Mouse (Mus musculus): Measurements from ENCODE around the gene Klhl26. TPM values are rescaled to one million over a fixed set of nuclear protein-coding genes. Genes with fewer than 3 reads are reported as not detected.
"Not testable (repeated sequence)": the region's sequence is repeated elsewhere in the genome, so short reads cannot be mapped to it uniquely, and the experiment has no call there.

The Klhl26 gene
- total RNA-seq (2015), result 4.7 and 5.1 TPM in 2 replicates
- 3.5 and 3.6 TPM in 2 replicates for total RNA-seq (2017)

DNA sequence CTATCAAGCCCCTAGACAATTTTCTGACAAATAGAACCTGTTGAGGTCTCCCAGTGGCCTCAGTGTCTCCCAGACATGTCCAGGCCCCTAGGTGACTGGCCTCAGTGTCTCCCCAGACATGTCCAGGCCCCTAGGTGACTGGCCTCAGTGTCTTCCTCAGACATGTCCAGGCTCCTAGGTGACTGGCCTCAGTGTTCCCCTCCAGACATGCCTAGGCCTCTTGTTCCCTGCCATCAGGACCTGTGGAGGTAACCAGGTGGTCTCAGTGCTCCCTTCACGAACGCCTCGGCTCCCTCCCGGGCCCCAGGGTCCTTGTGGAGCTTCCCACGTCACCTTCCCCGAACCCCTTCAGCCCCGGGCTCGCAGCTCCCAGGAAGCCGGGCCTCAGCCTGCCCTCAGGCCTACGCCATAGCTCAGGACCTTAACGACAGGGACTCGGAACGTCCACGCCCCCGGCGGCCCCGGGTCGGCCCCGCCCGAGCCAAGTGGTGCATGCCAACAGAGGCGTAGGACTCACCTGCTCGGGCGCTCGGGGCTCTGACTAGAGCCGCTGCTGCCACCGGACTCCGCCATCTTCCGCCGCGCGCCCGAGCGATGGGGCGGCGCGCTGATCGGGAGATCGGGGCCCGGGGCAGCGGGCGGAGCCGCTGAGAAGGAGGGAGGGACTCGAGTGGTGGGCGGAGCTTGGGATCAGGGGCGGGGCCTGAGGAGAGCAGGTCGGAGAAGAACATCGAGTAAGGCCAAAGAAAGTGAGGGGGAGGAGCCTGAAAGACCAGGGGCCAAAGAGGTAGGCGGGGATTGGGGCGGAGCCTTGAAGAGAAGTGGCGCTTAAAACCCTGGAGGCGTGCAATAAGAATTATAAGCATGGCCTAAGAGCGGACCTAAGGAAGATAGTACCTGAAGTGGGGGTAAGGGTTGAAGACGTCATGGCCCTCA, at the start of gene Klhl26:
TSS of gene Klhl26 (minus strand) at position 636 of the 936 bp plus-strand sequence.
- ATAC-seq (replicated peaks; ENCODE audit: poor library complexity), result peak; percentile 93

DNA sequence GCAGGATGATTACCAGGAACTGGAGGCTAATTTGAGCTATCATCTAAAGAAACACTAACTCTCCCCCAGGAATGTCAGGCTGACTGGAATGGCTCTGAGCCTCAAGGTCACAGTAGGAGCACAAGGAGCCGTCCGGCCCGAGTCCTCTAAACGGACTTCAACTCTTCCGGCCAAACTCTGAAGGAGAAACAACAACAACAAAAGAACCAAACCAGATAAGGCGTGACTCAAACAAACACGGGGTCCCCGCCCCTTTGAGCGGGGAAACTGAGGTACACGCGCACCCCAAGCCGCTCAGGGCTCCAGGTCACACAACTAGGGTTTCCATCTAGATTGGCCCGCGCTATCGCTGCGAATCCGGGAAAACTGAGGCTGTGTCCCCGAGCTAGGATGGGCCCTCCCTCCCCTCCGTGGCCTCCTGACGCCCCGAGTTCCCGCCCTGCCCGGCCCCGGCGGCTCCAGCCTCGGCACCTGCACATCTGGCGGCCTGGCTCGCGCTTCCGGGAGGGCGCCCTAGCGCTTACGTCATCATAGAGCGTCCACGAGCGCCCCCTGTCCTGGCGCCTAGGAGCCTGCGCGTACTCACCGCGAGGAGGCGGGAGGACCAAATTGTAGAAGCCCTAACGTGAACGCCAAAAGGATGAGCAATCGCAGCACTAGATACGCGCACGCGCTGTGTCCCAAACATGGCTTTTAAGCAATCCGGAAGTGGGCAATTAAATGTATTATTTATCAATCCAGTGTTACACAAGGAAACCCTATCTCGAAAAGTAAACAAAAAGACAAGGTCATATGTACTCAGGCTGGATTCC, 46.0 kb upstream of the Klhl26 start:
- ATAC-seq (replicated peaks; ENCODE audit: poor library complexity), result peak; percentile 90

DNA sequence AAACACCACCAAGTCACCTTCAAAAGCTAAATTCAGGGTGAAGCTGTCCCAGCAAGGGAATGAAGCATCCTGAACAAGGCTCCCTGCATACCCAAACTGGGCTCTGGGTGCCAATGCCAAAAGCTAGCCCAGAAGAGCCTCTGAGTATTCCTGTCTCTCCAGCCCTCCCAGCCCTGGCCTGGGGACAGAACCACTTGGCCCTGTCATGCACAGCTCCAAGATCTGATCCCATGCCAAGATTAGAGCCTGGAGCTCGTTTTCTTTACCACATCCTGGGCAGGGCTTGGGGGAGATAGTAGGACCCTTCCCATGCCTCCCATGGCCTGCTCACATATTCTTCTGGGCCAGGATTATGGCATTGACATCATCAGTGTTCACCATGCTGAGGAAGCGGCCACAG, 42.8 kb upstream of the Klhl26 start:
- no peak for ATAC-seq (replicated peaks; ENCODE audit: poor library complexity)

DNA sequence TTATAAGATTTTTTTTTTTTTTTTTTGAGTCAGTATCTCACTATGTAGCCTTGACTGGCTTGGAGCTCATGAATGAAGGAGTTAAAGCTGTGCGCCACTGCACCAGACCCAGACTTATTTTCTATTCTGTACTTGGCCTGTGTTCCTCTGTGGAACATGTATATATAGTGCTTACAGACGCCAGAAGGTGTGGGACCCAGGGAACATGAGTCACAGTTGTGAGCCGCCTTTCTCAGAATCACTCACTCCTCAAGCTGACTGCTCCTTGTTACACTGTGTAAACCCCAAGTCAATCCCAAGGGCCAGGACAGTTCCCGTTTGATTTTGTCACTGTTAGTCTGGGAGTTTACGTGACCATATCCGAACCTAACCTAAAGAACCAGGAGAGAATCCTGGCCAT, 42.3 kb upstream of the Klhl26 start:
- ATAC-seq (replicated peaks; ENCODE audit: poor library complexity), result no peak

DNA sequence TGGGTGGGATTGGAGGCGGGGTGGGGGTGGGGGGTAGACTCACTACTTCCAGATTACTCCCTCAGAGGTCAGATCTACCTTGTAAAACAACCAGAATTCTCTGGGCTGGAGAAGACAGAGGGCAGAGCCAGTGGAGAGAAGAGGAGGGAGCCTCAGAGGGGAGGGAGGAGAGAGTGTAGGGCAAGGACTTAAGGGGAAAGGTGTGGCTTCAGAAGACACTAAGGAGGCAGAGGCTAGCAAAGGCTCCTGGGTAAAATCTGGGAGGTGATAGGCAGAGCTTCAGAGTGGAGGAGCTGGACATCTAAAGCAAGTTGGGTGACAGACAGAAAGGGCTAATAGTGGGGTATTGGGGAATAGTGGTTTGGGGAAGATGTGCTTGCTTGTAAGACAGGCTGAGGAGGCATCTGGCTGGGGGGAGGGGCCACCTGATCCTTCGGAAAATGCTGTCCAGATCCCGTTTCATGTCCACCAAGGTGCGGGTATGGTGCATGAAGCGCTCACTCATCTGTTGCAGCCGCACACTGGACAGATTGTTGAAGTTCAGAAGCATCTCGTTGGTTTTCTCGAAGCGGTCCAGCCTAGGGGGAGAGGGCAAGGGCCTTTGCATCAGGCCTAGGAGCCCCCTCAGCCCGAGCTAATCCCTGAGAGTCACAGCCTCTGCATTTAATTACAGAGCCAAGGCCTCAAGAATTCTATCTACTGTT, 41.3 kb upstream of the Klhl26 start:
- ATAC-seq (replicated peaks; ENCODE audit: poor library complexity), result 0 out of 2 replicates have a peak, but pooled peaks have one; percentile 27

DNA sequence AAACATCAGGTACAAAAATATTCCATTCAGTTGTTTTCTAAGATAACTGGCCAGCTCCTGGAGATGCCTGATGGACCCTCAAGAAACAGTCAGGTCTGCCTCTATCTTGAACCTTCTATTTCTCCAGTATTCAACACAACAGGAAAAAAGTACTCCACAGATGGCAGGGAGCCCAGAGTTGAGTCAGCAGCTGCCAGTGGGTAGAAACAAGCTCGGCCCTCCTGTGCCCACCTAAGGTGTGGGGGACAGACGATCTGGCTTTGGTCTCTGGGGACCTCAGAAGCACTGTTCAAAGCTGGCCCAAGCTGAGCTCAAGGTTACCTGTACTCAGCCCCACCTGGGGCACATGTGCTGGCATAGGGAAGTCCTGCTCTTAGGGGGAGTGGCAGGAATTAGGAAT, 36.7 kb upstream of the Klhl26 start:
- ATAC-seq (replicated peaks; ENCODE audit: poor library complexity), result no peak

DNA sequence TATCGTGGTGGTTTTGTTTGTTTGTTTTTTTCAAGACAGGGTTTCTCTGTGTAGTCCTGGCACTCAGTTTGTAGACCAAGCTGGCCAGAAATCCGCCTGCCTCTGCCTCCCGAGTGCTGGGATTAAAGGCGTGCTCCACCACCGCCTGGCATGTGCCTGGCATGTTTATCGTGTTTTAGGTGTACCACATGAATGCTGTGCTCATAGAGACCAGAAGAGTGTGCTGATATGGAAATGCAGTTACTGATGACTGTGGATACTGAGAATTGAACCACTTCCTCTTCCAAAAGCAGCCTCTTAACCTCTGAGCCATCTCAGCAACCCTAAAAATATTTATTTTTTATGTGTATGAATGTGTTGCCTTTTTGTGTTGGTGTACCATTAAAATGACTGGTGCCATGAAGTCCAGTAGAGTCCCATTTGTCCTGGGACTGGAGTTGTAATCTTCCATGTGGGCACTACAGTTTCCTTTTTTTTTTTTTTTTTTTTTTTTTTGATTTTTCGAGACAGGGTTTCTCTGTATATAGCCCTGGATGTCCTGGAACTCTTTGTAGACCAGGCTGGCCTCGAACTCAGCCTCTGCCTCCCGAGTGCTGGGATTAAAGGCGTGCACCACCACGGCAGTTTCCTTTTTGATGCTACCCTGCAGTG, 35.6 kb upstream of the Klhl26 start:
- ATAC-seq (replicated peaks; ENCODE audit: poor library complexity), result peak; percentile 62

DNA sequence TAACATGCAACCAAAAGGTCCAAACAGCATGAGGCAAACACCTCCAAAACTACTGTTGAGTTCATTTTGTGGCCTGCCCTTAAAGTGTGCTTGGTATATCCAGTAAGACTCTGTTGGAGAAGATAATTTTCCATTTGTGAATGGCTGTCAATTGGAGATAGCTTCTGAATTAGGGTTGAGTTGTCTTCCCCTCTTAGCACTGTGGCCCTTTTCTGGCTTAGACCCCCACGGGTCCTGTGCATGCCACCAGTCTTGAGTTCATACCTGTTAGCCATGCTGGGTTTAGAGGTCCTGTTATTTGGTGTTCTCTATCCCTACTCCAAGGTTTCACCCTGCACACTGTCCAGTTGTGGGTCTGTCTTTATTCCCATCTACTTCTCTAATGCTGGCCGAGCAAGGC, 35.0 kb upstream of the Klhl26 start:
- ATAC-seq (replicated peaks; ENCODE audit: poor library complexity), result no peak

DNA sequence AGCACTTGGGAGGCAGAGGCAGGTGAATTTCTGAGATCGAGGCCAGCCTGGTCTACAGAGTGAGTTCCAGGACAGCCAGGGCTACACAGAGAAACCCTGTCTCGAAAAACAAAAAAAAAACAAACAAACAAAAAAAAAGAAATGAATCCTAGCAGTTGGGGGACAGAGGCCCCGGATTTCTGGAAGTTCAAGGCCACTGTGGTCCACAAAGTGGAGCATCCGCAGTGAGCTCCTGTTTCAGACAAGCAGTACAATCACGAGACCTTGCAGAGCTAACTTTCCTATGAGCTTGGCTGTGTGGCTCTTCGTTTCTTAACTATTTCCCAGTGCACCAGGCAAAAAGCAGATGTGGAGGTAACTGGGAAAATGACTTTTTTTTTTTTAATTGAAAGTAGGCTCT, 34.4 kb upstream of the Klhl26 start:
- not testable (repeated sequence) for ATAC-seq (replicated peaks; ENCODE audit: poor library complexity)

DNA sequence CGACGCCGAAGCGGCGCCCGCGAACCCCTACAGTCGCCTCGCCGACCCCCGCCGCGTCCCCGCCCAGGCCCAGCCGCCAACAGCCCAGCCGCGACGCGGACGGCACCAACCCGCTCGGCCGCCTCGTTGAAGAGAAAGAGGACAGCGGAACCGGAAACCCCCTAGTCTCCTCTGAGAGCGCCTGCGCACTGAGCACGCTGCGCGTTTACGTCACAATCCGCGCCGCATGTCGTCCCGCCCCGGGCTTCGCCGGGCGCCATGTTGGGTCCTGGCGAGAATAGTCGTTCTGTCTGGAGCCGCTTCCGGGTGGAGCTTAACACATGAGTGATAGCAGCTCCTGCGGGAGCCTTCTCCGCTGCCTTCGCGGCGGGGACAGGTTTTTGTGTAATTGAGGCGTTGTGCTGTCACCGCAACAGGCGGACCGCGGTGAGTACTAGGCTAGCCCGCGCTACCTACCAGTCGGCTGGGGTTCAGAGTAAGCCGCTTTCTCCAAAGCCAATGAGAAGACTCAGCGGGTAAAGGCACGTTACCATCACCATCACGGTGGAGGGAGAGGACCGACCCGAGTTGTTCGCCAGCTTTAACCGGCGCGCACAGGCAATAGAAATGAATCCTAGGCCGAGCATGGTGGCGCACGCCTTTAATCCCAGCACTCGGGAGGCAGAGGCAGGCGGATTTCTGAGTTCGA, 33.6 kb upstream of the Klhl26 start, which contains the start of gene Uba52:
TSS of gene Uba52 (minus strand) at position 574 of the 688 bp plus-strand sequence.
- ATAC-seq (replicated peaks; ENCODE audit: poor library complexity), result peak; percentile 60

DNA sequence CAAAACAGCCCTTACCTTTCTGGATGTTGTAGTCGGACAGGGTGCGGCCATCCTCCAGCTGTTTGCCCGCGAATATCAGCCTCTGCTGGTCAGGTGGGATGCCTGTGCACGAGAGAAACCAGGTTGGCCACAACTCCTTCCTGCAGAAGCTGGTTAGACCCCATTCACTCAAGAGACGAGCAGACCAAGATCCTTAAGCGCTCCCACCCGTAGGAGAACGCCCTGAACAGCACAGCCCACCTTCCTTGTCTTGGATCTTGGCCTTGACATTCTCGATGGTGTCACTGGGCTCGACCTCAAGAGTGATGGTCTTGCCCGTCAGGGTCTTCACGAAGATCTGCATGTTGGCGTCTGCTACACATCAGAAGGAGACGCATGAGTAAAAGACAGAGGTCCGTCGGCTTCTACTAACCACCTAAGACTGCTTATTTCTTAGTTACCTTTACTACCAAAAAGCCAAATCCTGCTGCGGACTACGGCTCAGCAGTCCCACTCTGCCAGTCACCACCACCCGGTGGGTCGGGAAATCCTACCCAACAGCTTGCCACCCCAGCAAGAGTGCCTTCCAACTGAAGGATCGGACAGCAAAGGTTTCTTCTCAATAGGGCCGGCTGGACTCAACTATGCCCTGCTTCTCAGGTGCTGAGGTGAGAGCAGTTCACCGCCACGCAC, 32.6 kb upstream of the Klhl26 start:
- ATAC-seq (replicated peaks; ENCODE audit: poor library complexity), result no peak

DNA sequence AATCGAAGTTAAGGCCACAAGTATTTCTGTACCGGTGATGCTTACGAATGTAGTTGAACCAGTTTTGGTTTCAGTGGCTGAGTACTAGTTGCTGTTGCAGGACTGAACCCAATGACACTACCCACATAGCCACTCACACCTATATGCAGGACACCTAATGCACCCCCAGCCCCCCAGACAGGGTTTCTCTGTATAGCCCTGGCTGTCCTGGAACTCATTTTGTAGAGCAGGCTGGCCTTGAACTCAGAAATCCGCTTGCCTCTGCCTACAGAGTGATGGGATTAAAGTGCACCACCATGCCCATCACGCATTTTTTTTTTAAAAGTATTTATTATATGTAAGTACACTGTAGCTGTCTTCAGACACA, 30.2 kb upstream of the Klhl26 start:
- no peak for ATAC-seq (replicated peaks; ENCODE audit: poor library complexity)

DNA sequence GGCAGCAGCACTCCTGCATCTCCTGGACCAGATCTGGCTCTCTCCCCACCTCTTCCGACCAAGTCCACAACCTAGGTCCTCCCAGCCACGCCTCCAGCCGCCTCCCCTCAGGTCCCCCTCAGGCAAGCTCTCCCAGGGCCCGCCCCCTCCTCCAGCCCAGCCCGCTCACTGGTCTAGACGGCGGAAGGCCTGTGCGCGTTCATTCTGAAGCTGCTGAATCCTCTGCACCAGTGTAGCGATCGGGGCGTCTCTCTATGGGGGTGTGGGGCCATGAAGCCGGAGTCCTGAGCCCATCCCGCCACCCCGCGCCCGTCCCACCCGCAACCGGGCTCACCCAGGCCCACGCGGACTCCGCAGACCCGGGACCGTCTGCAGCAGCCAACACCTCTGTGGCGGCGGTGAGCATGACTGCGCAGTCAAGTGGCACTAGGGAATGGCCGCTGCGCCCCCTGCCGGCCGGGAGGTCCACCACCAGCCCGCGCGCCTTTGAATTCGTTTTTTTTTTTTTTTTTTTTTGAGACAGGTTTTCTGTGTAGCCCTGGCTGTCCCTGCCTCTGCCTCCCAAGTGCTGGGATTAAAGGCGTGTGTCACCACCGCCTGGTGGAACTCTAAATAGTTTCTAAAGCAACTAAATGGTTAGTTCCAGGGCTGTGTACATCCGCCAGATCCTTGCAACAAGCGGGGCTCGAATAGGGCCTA, 29.7 kb upstream of the Klhl26 start, which contains the start of gene Rex1bd:
TSS of gene Rex1bd (minus strand) at position 425 of the 699 bp plus-strand sequence.
- ATAC-seq (replicated peaks; ENCODE audit: poor library complexity), result peak; percentile 56

DNA sequence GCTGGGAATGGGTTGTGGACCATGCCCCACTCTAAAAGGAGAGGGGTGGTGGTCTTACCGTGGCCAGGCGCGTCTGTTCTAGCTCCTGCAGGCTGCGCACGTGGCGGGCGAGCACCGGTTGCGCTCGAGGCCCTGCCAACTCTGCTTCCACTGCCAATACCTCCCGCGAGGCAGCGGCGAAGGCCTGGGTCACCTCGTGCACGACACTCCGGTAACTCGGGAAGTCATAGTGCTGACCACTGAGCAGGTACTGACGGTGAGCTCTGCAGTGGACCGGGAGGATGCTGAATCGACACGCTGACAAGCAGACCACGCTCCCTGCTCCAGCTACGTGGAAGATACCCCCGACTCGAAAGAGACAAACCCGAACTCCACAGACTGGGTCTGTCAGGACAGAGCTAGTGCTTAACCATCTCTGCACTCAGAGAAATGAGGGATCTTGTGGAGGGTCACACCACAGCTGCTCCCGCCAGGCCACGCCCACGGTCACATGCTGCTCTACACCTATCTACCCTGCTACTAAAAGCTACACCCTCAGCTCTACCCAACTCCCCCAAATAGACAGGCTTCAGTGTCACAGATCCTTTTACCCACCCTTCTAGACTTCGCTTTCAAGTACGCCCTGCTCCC, 29.0 kb upstream of the Klhl26 start:
- peak; percentile 5; the same call in 1 of the 2 replicates for ATAC-seq (replicated peaks; ENCODE audit: poor library complexity)

DNA sequence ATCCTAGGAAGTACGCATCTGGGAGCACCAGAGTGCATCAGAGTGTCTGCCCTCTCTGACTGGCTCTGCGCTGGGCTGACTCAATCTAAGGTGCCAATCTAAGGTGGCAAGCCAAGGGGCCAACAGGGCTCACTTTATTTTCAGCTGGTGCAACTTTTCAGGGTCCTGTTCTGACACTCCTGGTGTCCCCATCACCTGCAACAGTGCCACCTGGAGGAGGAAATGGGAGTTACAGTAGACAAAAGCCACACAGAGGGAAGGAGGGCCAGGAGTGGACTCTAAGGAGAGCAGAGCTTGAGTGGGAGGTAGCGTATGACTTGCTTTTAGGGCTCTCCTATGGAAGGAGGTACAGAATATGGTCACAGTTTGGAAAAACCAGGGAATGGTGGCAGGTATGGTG, 28.1 kb upstream of the Klhl26 start:
- ATAC-seq (replicated peaks; ENCODE audit: poor library complexity), result peak; percentile 26; the same call in 1 of the 2 replicates

DNA sequence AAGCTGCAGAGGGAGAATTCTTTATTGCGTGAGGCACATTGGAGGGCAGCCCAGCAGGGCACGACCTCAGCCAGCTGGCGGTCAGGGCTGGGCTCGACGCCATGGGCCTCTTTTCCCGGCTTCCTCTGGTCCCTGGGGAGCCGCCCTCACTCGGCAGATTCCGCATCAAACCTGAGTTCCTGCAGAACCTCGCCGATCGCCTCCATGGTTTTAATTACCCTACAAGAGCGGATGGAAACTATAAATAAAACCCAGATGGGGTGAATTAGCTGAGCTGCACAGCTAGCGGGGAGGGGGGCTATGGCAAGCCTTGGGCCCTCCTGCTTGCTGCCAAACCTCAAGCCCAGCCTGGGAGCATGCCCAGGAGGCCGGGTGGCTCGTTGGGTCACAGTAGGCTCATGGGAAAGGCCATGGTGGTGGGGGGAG, 27.5 kb upstream of the Klhl26 start:
- ATAC-seq (replicated peaks; ENCODE audit: poor library complexity), result no peak

DNA sequence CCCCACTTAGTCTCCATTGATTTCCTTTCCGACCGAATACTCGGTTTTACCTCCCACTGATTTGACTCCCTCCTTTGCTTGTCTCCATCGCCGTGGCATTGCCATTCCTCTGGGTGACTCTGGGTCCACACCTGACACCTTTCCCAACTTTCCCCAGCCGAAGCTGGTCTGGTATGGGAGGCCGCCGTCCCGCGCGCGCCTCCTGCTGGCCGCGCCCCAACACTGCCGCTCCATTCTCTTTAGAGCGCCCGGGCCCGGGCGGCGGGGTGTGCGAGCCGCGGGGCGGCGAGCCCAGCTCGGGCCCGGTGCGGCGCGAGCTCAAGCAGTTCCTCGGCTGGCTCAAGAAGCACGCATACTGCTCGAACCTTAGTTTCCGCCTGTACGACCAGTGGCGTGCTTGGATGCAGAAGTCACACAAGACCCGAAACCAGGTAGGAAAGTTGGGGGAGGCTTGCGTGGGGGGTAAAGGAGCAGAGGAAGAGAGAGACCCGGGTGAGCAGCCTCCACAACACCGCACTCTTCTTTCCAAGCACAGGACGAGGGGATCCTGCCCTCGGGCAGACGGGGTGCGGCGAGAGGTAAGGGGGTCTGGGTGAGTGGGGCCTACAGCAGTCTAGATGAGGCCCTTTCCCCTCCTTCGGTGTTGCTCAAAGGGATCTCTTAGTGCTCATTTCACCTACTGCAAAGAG, 26.4 kb upstream of the Klhl26 start:
- ATAC-seq (replicated peaks; ENCODE audit: poor library complexity), result peak; percentile 11; the same call in 1 of the 2 replicates
